Mouse (Mus musculus) spleen, adult 2 months (tissue): ENCODE results near the gene Zcchc2.
A peak's percentile ranks its signal among the peaks of the same experiment; 100 is the strongest.

Experiments used
- CTCF ChIP-seq: fragments of 200-500 bp; IDR thresholded peaks from 2 replicates; pipeline ENCODE4 v1.5.1; 2011; ENCODE audit warnings: mild to moderate bottlenecking, inconsistent platforms; ENCODE audit not compliant: insufficient read depth, insufficient read length, insufficient replicate concordance; ENCODE audit errors: extremely low read depth
- POLR2A ChIP-seq: fragments of 200-500 bp; IDR thresholded peaks from 2 replicates; pipeline ENCODE4 v1.6.1; 2011; ENCODE audit warnings: low read depth, low read length, inconsistent platforms

- no peak for TF ChIP-seq CTCF
- TF ChIP-seq POLR2A = peak; percentile 35
These were observed at the start of gene Zcchc2 for GRCm38 (mm10) chr1:105990138-105990821.
